Mouse (Mus musculus) liver, embryonic 14.5 days (tissue): ENCODE results near the gene Rad23a.

Source experiments
- CTCF ChIP-seq: IDR thresholded peaks from 2 replicates; pipeline ENCODE4 v1.5.1; 2016; ENCODE audit warnings: antibody characterized with exemption, low read depth, control low read depth
- EP300 ChIP-seq: IDR thresholded peaks from 2 replicates; pipeline ENCODE4 v1.6.1; 2016; ENCODE audit warnings: antibody characterized with exemption, low read depth

GRCm38 (mm10) chr8:84786801-84787467, 53.5 kb downstream of the Rad23a start:
- no peak for TF ChIP-seq CTCF
- TF ChIP-seq EP300: no peak
